Mouse (Mus musculus): ENCODE data around the gene Kirrel3. TPM values are rescaled to one million over a fixed set of nuclear protein-coding genes. Genes with fewer than 3 reads are reported as not detected.
A peak's percentile ranks its signal among the peaks of the same experiment; 100 is the strongest.

Gene Kirrel3
- polyA plus RNA-seq, 1 experiment from 2014 or later: 0.23 TPM

GRCm38 (mm10) chr9:35043619-35044018 is 557.9 kb downstream of the Kirrel3 start:
- ATAC-seq (ENCODE audit: low read depth) (no peak), DNase-seq (no peak)
- no peak overlapping the region for H3K27ac ChIP-seq
- H3K4me1 ChIP-seq (replicated peaks): peaks cover 40% of the 10 kb centered on the region
- 80% methylated on average over 7 of the region's 7 CpGs for WGBS (ENCODE audit: insufficient replicate concordance)
- no peaks in the 10 kb centered on the region for H3K9me3 ChIP-seq (replicated peaks)
- H3K27me3 ChIP-seq: no peaks in the 10 kb centered on the region
- H3K9ac ChIP-seq: no peak overlapping the region
- no peak overlapping the region for H3K4me3 ChIP-seq (replicated peaks)
- no peak overlapping the region for H3K4me2 ChIP-seq
- peaks cover 44% of the 10 kb centered on the region for H3K36me3 ChIP-seq

GRCm38 (mm10) chr9:35044458-35044857 is 558.8 kb downstream of the Kirrel3 start:
- Histone ChIP-seq H3K27ac (peak overlapping the region; percentile 50), H3K4me2 (no peak overlapping the region), H3K27me3 (no peaks in the 10 kb centered on the region), H3K4me3 (replicated peaks) (no peak overlapping the region), H3K9me3 (replicated peaks) (no peaks in the 10 kb centered on the region), H3K36me3 (peaks cover 52% of the 10 kb centered on the region), H3K4me1 (replicated peaks) (peaks cover 32% of the 10 kb centered on the region), H3K9ac (no peak overlapping the region)
- WGBS (ENCODE audit: insufficient replicate concordance): 61% methylated on average over 15 of the region's 15 CpGs
- no peak for ATAC-seq (ENCODE audit: low read depth)
- no peak for DNase-seq

GRCm38 (mm10) chr9:35045031-35045531 is 559.4 kb downstream of the Kirrel3 start:
- Histone ChIP-seq H3K27me3 (no peaks in the 10 kb centered on the region), H3K9me3 (replicated peaks) (no peaks in the 10 kb centered on the region), H3K4me1 (replicated peaks) (peaks cover 26% of the 10 kb centered on the region), H3K4me2 (no peak overlapping the region), H3K9ac (no peak overlapping the region), H3K27ac (peak overlapping the region; percentile 50), H3K36me3 (peaks cover 58% of the 10 kb centered on the region), H3K4me3 (replicated peaks) (no peak overlapping the region)
- DNase-seq (no peak), ATAC-seq (ENCODE audit: low read depth) (peak; percentile 52; the same call in 1 of the 2 replicates)
- WGBS (ENCODE audit: insufficient replicate concordance): 72% methylated on average over 11 of the region's 11 CpGs

- 0 out of 2 replicates have a peak, but pooled peaks have one; percentile 29 for ATAC-seq (ENCODE audit: low read depth)
- Histone ChIP-seq H3K9me3 (replicated peaks) (no peaks in the 10 kb centered on the region), H3K36me3 (peaks cover 64% of the 10 kb centered on the region), H3K4me3 (replicated peaks) (no peak overlapping the region), H3K4me2 (no peak overlapping the region), H3K9ac (no peak overlapping the region), H3K4me1 (replicated peaks) (peaks cover 23% of the 10 kb centered on the region), H3K27ac (peak overlapping the region; percentile 50; the same call in 1 of the 2 replicates), H3K27me3 (no peaks in the 10 kb centered on the region)
- DNase-seq: no peak
- 68% methylated on average over 2 of the region's 2 CpGs for WGBS (ENCODE audit: insufficient replicate concordance)
Measured at GRCm38 (mm10) chr9:35045756-35046155, 560.1 kb downstream of the Kirrel3 start.

- 69% methylated on average over 6 of the region's 6 CpGs for WGBS (ENCODE audit: insufficient replicate concordance)
- Histone ChIP-seq H3K9me3 (replicated peaks) (no peaks in the 10 kb centered on the region), H3K4me2 (no peak overlapping the region), H3K27ac (no peak overlapping the region), H3K27me3 (no peaks in the 10 kb centered on the region), H3K4me3 (replicated peaks) (no peak overlapping the region), H3K9ac (no peak overlapping the region), H3K4me1 (replicated peaks) (peaks cover 23% of the 10 kb centered on the region), H3K36me3 (peaks cover 89% of the 10 kb centered on the region)
- no peak for ATAC-seq (ENCODE audit: low read depth)
- no peak for DNase-seq
Measured at GRCm38 (mm10) chr9:35048449-35048848, 562.8 kb downstream of the Kirrel3 start.

- Histone ChIP-seq H3K9ac (no peak overlapping the region), H3K4me1 (replicated peaks) (peaks cover 16% of the 10 kb centered on the region), H3K9me3 (replicated peaks) (no peaks in the 10 kb centered on the region), H3K4me3 (replicated peaks) (no peak overlapping the region), H3K27ac (no peak overlapping the region), H3K4me2 (no peak overlapping the region), H3K27me3 (no peaks in the 10 kb centered on the region), H3K36me3 (peaks cover 99% of the 10 kb centered on the region)
- 87% methylated on average over 3 of the region's 3 CpGs for WGBS (ENCODE audit: insufficient replicate concordance)
- ATAC-seq (ENCODE audit: low read depth): no peak
- no peak for DNase-seq
Measured at GRCm38 (mm10) chr9:35049891-35050527, 564.3 kb downstream of the Kirrel3 start.

GRCm38 (mm10) chr9:35050701-35051454 is 565.2 kb downstream of the Kirrel3 start:
- Histone ChIP-seq H3K4me2 (no peak overlapping the region), H3K4me1 (replicated peaks) (peaks cover 7% of the 10 kb centered on the region), H3K9me3 (replicated peaks) (no peaks in the 10 kb centered on the region), H3K4me3 (replicated peaks) (no peak overlapping the region), H3K36me3 (peaks cover 95% of the 10 kb centered on the region), H3K27ac (no peak overlapping the region), H3K9ac (no peak overlapping the region), H3K27me3 (no peaks in the 10 kb centered on the region)
- ATAC-seq (ENCODE audit: low read depth): no peak
- 85% methylated on average over 6 of the region's 6 CpGs for WGBS (ENCODE audit: insufficient replicate concordance)
- DNase-seq: no peak

GRCm38 (mm10) chr9:35051666-35052065 is 566.0 kb downstream of the Kirrel3 start:
- Histone ChIP-seq H3K4me2 (no peak overlapping the region), H3K27ac (no peak overlapping the region)

GRCm38 (mm10) chr9:35052671-35053070 is 567.0 kb downstream of the Kirrel3 start:
- H3K4me1 ChIP-seq (replicated peaks): 0 out of 2 replicates have a peak, but pooled peaks cover 2% of the 10 kb centered on the region
- no peak overlapping the region for H3K4me2 ChIP-seq
- no peaks in the 10 kb centered on the region for H3K9me3 ChIP-seq (replicated peaks)
- peaks cover 77% of the 10 kb centered on the region for H3K36me3 ChIP-seq
- H3K27ac ChIP-seq: no peak overlapping the region
- WGBS (ENCODE audit: insufficient replicate concordance): 88% methylated on average over 4 of the region's 4 CpGs
- no peak overlapping the region for H3K9ac ChIP-seq
- DNase-seq: no peak
- H3K27me3 ChIP-seq: no peaks in the 10 kb centered on the region
- no peak overlapping the region for H3K4me3 ChIP-seq (replicated peaks)
- no peak for ATAC-seq (ENCODE audit: low read depth)

More at GRCm38 (mm10) chr9:35051666-35052065, 566.0 kb downstream of the Kirrel3 start:
- Histone ChIP-seq H3K4me1 (replicated peaks) (no peaks in the 10 kb centered on the region), H3K9me3 (replicated peaks) (no peaks in the 10 kb centered on the region), H3K9ac (no peak overlapping the region), H3K4me3 (replicated peaks) (no peak overlapping the region), H3K27me3 (no peaks in the 10 kb centered on the region), H3K36me3 (peaks cover 87% of the 10 kb centered on the region)
- ATAC-seq (ENCODE audit: low read depth) (no peak), DNase-seq (no peak)
- 91% methylated on average over 4 of the region's 4 CpGs for WGBS (ENCODE audit: insufficient replicate concordance)

- H3K4me2 ChIP-seq: no peak overlapping the region
- peaks cover 73% of the 10 kb centered on the region for H3K36me3 ChIP-seq
- H3K27me3 ChIP-seq: no peaks in the 10 kb centered on the region
- no peak for ATAC-seq (ENCODE audit: low read depth)
- peaks cover 4% of the 10 kb centered on the region; the same call in 1 of the 2 replicates for H3K4me1 ChIP-seq (replicated peaks)
- no peaks in the 10 kb centered on the region for H3K9me3 ChIP-seq (replicated peaks)
- DNase-seq: no peak
- WGBS (ENCODE audit: insufficient replicate concordance): 88% methylated on average over 16 of the region's 16 CpGs
- H3K27ac ChIP-seq: no peak overlapping the region
- H3K4me3 ChIP-seq (replicated peaks): no peak overlapping the region
- no peak overlapping the region for H3K9ac ChIP-seq
Measured at GRCm38 (mm10) chr9:35053081-35053480, 567.4 kb downstream of the Kirrel3 start.

GRCm38 (mm10) chr9:35053669-35054068 is 568.0 kb downstream of the Kirrel3 start:
- Histone ChIP-seq H3K9ac (no peak overlapping the region), H3K27me3 (no peaks in the 10 kb centered on the region), H3K27ac (no peak overlapping the region), H3K36me3 (peaks cover 67% of the 10 kb centered on the region), H3K4me2 (no peak overlapping the region), H3K4me3 (replicated peaks) (no peak overlapping the region), H3K9me3 (replicated peaks) (no peaks in the 10 kb centered on the region), H3K4me1 (replicated peaks) (peaks cover 10% of the 10 kb centered on the region)
- DNase-seq (no peak), ATAC-seq (ENCODE audit: low read depth) (no peak)
- 81% methylated on average over 3 of the region's 3 CpGs for WGBS (ENCODE audit: insufficient replicate concordance)

All from liver, embryonic 13.5 days (tissue).